Mouse (Mus musculus): Measurements from ENCODE around the gene Prdx2. TPM values are rescaled to one million over a fixed set of nuclear protein-coding genes. Genes with fewer than 3 reads are reported as not detected.
A peak's percentile ranks its signal among the peaks of the same experiment; 100 is the strongest.

The Prdx2 gene
- polyA plus RNA-seq, 1 experiment from 2014 or later: 1,326 TPM

GRCm38 (mm10) chr8:84995680-84996079, 26.3 kb downstream of the Prdx2 start:
- Histone ChIP-seq H3K9ac (ENCODE audit: low read length) (no peak overlapping the region), H3K4me2 (ENCODE audit: low read depth, severe bottlenecking) (no peak overlapping the region), H3K27me3 (ENCODE audit: control insufficient read depth, insufficient read depth, low read length) (peaks cover 14% of the 10 kb centered on the region), H3K36me3 (ENCODE audit: control insufficient read depth, insufficient read depth, low read length) (no peaks in the 10 kb centered on the region), H3K4me3 (ENCODE audit: low read depth, low read length) (no peak overlapping the region), H3K27ac (replicated peaks; ENCODE audit: low read depth, low read length) (no peak overlapping the region), H3K9me3 (ENCODE audit: control insufficient read depth, low read length) (no peaks in the 10 kb centered on the region), H3K4me1 (ENCODE audit: control insufficient read depth, insufficient read depth, low read length) (peaks cover 9% of the 10 kb centered on the region; the same call in 1 of the 2 replicates)
- ATAC-seq (ENCODE audit: insufficient number of reproducible peaks, low FRiP score, low TSS enrichment, low read depth): no peak
- peak; percentile 41 for DNase-seq (ENCODE audit: low spot score)
- 32% methylated on average over 25 of the region's 25 CpGs for WGBS

GRCm38 (mm10) chr8:84996978-84997377, 27.6 kb downstream of the Prdx2 start:
- 76% methylated on average over 5 of the region's 5 CpGs for WGBS
- no peaks in the 10 kb centered on the region for H3K9me3 ChIP-seq (ENCODE audit: control insufficient read depth, low read length)
- no peak overlapping the region for H3K4me2 ChIP-seq (ENCODE audit: low read depth, severe bottlenecking)
- H3K36me3 ChIP-seq (ENCODE audit: control insufficient read depth, insufficient read depth, low read length): no peaks in the 10 kb centered on the region
- H3K27ac ChIP-seq (replicated peaks; ENCODE audit: low read depth, low read length): no peak overlapping the region
- ATAC-seq (ENCODE audit: insufficient number of reproducible peaks, low FRiP score, low TSS enrichment, low read depth) (no peak), DNase-seq (ENCODE audit: low spot score) (no peak)
- no peak overlapping the region for H3K9ac ChIP-seq (ENCODE audit: low read length)
- H3K4me1 ChIP-seq (ENCODE audit: control insufficient read depth, insufficient read depth, low read length): peaks cover 7% of the 10 kb centered on the region; the same call in 1 of the 2 replicates
- H3K27me3 ChIP-seq (ENCODE audit: control insufficient read depth, insufficient read depth, low read length): peaks cover 14% of the 10 kb centered on the region
- H3K4me3 ChIP-seq (ENCODE audit: low read depth, low read length): no peak overlapping the region

- WGBS: 5% methylated on average over 19 of the region's 19 CpGs
- Histone ChIP-seq H3K27ac (replicated peaks; ENCODE audit: low read depth, low read length) (no peak overlapping the region), H3K4me2 (ENCODE audit: low read depth, severe bottlenecking) (peak overlapping the region; percentile 24; the same call in 1 of the 2 replicates), H3K9ac (ENCODE audit: low read length) (peak overlapping the region; percentile 22), H3K9me3 (ENCODE audit: control insufficient read depth, low read length) (no peaks in the 10 kb centered on the region), H3K4me1 (ENCODE audit: control insufficient read depth, insufficient read depth, low read length) (peaks cover 7% of the 10 kb centered on the region; the same call in 1 of the 2 replicates), H3K36me3 (ENCODE audit: control insufficient read depth, insufficient read depth, low read length) (no peaks in the 10 kb centered on the region), H3K27me3 (ENCODE audit: control insufficient read depth, insufficient read depth, low read length) (peaks cover 14% of the 10 kb centered on the region), H3K4me3 (ENCODE audit: low read depth, low read length) (no peak overlapping the region)
- DNase-seq (ENCODE audit: low spot score) (peak; percentile 95), ATAC-seq (ENCODE audit: insufficient number of reproducible peaks, low FRiP score, low TSS enrichment, low read depth) (0 out of 2 replicates have a peak, but pooled peaks have one; percentile 17)
Observed at GRCm38 (mm10) chr8:84997649-84998295, 28.4 kb downstream of the Prdx2 start.

- H3K36me3 ChIP-seq (ENCODE audit: control insufficient read depth, insufficient read depth, low read length): no peaks in the 10 kb centered on the region
- H3K4me3 ChIP-seq (ENCODE audit: low read depth, low read length): no peak overlapping the region
- no peak overlapping the region for H3K4me2 ChIP-seq (ENCODE audit: low read depth, severe bottlenecking)
- DNase-seq (ENCODE audit: low spot score): peak; percentile 64
- ATAC-seq (ENCODE audit: insufficient number of reproducible peaks, low FRiP score, low TSS enrichment, low read depth): no peak
- no peak overlapping the region for H3K9ac ChIP-seq (ENCODE audit: low read length)
- WGBS: 13% methylated on average over 25 of the region's 25 CpGs
- no peak overlapping the region for H3K27ac ChIP-seq (replicated peaks; ENCODE audit: low read depth, low read length)
- H3K9me3 ChIP-seq (ENCODE audit: control insufficient read depth, low read length): no peaks in the 10 kb centered on the region
- H3K4me1 ChIP-seq (ENCODE audit: control insufficient read depth, insufficient read depth, low read length): no peaks in the 10 kb centered on the region
- peaks cover 21% of the 10 kb centered on the region for H3K27me3 ChIP-seq (ENCODE audit: control insufficient read depth, insufficient read depth, low read length)
Observed at GRCm38 (mm10) chr8:85007686-85008085, 38.3 kb downstream of the Prdx2 start.

- Histone ChIP-seq H3K9ac (ENCODE audit: low read length) (no peak overlapping the region), H3K4me2 (ENCODE audit: low read depth, severe bottlenecking) (no peak overlapping the region), H3K4me3 (ENCODE audit: low read depth, low read length) (no peak overlapping the region), H3K4me1 (ENCODE audit: control insufficient read depth, insufficient read depth, low read length) (0 out of 2 replicates have a peak, but pooled peaks cover 3% of the 10 kb centered on the region), H3K9me3 (ENCODE audit: control insufficient read depth, low read length) (no peaks in the 10 kb centered on the region), H3K36me3 (ENCODE audit: control insufficient read depth, insufficient read depth, low read length) (no peaks in the 10 kb centered on the region), H3K27ac (replicated peaks; ENCODE audit: low read depth, low read length) (no peak overlapping the region), H3K27me3 (ENCODE audit: control insufficient read depth, insufficient read depth, low read length) (peaks cover 35% of the 10 kb centered on the region)
- WGBS: 15% methylated on average over 28 of the region's 28 CpGs
- DNase-seq (ENCODE audit: low spot score) (no peak), ATAC-seq (ENCODE audit: insufficient number of reproducible peaks, low FRiP score, low TSS enrichment, low read depth) (no peak)
Observed at GRCm38 (mm10) chr8:85011242-85011641, 41.9 kb downstream of the Prdx2 start.

- peaks cover 5% of the 10 kb centered on the region for H3K36me3 ChIP-seq (ENCODE audit: control insufficient read depth, insufficient read depth, low read length)
- H3K27me3 ChIP-seq (ENCODE audit: control insufficient read depth, insufficient read depth, low read length): peaks cover 35% of the 10 kb centered on the region
- 5% methylated on average over 25 of the region's 26 CpGs for WGBS
- H3K4me2 ChIP-seq (ENCODE audit: low read depth, severe bottlenecking): peak overlapping the region; percentile 37
- no peaks in the 10 kb centered on the region for H3K9me3 ChIP-seq (ENCODE audit: control insufficient read depth, low read length)
- peak overlapping the region; percentile 47 for H3K9ac ChIP-seq (ENCODE audit: low read length)
- ATAC-seq (ENCODE audit: insufficient number of reproducible peaks, low FRiP score, low TSS enrichment, low read depth) (no peak), DNase-seq (ENCODE audit: low spot score) (peak; percentile 81)
- H3K27ac ChIP-seq (replicated peaks; ENCODE audit: low read depth, low read length): no peak overlapping the region
- 0 out of 2 replicates have a peak, but pooled peaks cover 3% of the 10 kb centered on the region for H3K4me1 ChIP-seq (ENCODE audit: control insufficient read depth, insufficient read depth, low read length)
- peak overlapping the region; percentile 24 for H3K4me3 ChIP-seq (ENCODE audit: low read depth, low read length)
Observed at GRCm38 (mm10) chr8:85013230-85013840, 43.9 kb downstream of the Prdx2 start.

GRCm38 (mm10) chr8:85014431-85014830, 45.0 kb downstream of the Prdx2 start, which contains the start of gene Best2:
Gene Best2 (minus strand): TSS chr8:85014531.
- DNase-seq (ENCODE audit: low spot score): no peak
- Histone ChIP-seq H3K9me3 (ENCODE audit: control insufficient read depth, low read length) (no peaks in the 10 kb centered on the region), H3K4me1 (ENCODE audit: control insufficient read depth, insufficient read depth, low read length) (0 out of 2 replicates have a peak, but pooled peaks cover 3% of the 10 kb centered on the region), H3K27me3 (ENCODE audit: control insufficient read depth, insufficient read depth, low read length) (peaks cover 33% of the 10 kb centered on the region), H3K4me2 (ENCODE audit: low read depth, severe bottlenecking) (peak within 1 kb of the TSS; percentile 37), H3K36me3 (ENCODE audit: control insufficient read depth, insufficient read depth, low read length) (peaks cover 11% of the 10 kb centered on the region), H3K4me3 (ENCODE audit: low read depth, low read length) (peak within 1 kb of the TSS; percentile 24), H3K27ac (replicated peaks; ENCODE audit: low read depth, low read length) (no peak within 1 kb of the TSS), H3K9ac (ENCODE audit: low read length) (peak within 1 kb of the TSS; percentile 47)
- 37% methylated on average over 2 of the region's 2 CpGs for WGBS
- no peak for ATAC-seq (ENCODE audit: insufficient number of reproducible peaks, low FRiP score, low TSS enrichment, low read depth)

GRCm38 (mm10) chr8:85016724-85017123, 47.3 kb downstream of the Prdx2 start:
- H3K27me3 ChIP-seq (ENCODE audit: control insufficient read depth, insufficient read depth, low read length): peaks cover 19% of the 10 kb centered on the region
- H3K4me3 ChIP-seq (ENCODE audit: low read depth, low read length): no peak overlapping the region
- H3K36me3 ChIP-seq (ENCODE audit: control insufficient read depth, insufficient read depth, low read length): peaks cover 13% of the 10 kb centered on the region
- H3K27ac ChIP-seq (replicated peaks; ENCODE audit: low read depth, low read length): no peak overlapping the region
- H3K4me1 ChIP-seq (ENCODE audit: control insufficient read depth, insufficient read depth, low read length): 0 out of 2 replicates have a peak, but pooled peaks cover 3% of the 10 kb centered on the region
- ATAC-seq (ENCODE audit: insufficient number of reproducible peaks, low FRiP score, low TSS enrichment, low read depth): no peak
- H3K9ac ChIP-seq (ENCODE audit: low read length): no peak overlapping the region
- H3K9me3 ChIP-seq (ENCODE audit: control insufficient read depth, low read length): no peaks in the 10 kb centered on the region
- no peak overlapping the region for H3K4me2 ChIP-seq (ENCODE audit: low read depth, severe bottlenecking)
- 71% methylated on average over 10 of the region's 10 CpGs for WGBS
- no peak for DNase-seq (ENCODE audit: low spot score)

All from limb, embryonic 11.5 days (tissue).